Mouse (Mus musculus) forebrain, embryonic 14.5 days (tissue): ENCODE measurements around the gene Cers5. TPM values are rescaled to one million over a fixed set of nuclear protein-coding genes. Genes with fewer than 3 reads are reported as not detected.

ENCODE experiments used
- ATAC-seq: fragments of 200-750 bp; cut with Nextera tagmentation; 2 replicates; pipeline ENCODE4 v1.8.0; 2017; ENCODE audit warnings: mild to moderate bottlenecking, moderate library complexity
- DNase-seq: peaks from one replicate; pipeline ENCODE4 v3.0.0-alpha.2; 2015; ENCODE audit warnings: low spot score
- H3K27ac ChIP-seq: fragments of 300-500 bp; sonication (generic); 2 replicates; pipeline ENCODE4 v1.5.1; 2014; ENCODE audit warnings: low read depth, mild to moderate bottlenecking, control low read depth, low read length, moderate library complexity
- H3K27me3 ChIP-seq: fragments of 300-500 bp; sonication (generic); replicated peaks from 2 replicates; pipeline ENCODE4 v1.6.1; 2014; ENCODE audit warnings: low read length, control low read depth, mixed read lengths; ENCODE audit not compliant: control insufficient read depth, insufficient read depth
- H3K36me3 ChIP-seq: fragments of 300-500 bp; sonication (generic); 2 replicates; pipeline ENCODE4 v1.6.1; 2014; ENCODE audit warnings: low read length, control low read depth; ENCODE audit not compliant: control insufficient read depth, insufficient read depth
- H3K4me1 ChIP-seq: fragments of 300-500 bp; sonication (generic); 2 replicates; pipeline ENCODE4 v1.6.1; 2014; ENCODE audit warnings: antibody characterized with exemption, low read length, control low read depth; ENCODE audit not compliant: control insufficient read depth, insufficient read depth
- H3K4me2 ChIP-seq: fragments of 300-500 bp; sonication (generic); 2 replicates; pipeline ENCODE4 v1.6.1; 2014; ENCODE audit warnings: mild to moderate bottlenecking, control low read depth, low read length
- H3K4me3 ChIP-seq: fragments of 300-500 bp; sonication (generic); 2 replicates; pipeline ENCODE4 v1.5.1; 2014; ENCODE audit warnings: low read depth, low read length, control low read depth
- H3K9ac ChIP-seq: fragments of 300-500 bp; sonication (generic); 2 replicates; pipeline ENCODE4 v1.6.1; 2014; ENCODE audit warnings: mild to moderate bottlenecking, low read length, control low read depth, moderate library complexity
- H3K9me3 ChIP-seq: fragments of 300-500 bp; sonication (generic); replicated peaks from 2 replicates; pipeline ENCODE4 v1.6.1; 2016; ENCODE audit warnings: low read length, control low read depth, mixed read lengths; ENCODE audit not compliant: control insufficient read depth
- WGBS: fragments of 180-500 bp; shearing (Covaris S2); extraction: QIAGEN DNeasy Blood & Tissue Kit; methylation state at CpG from one replicate; pipeline ENCODE4 v1.1.7; 2014; 5-methylcytosine and 5-hydroxymethylcytosine counted together
- polyA plus RNA-seq: library from polyadenylated mRNA; unstranded; fragments of >200 nt; fragmentation: Nextera tagmentation; extraction: Ambion mirVana; gene quantifications from 2 replicates; pipeline ENCODE4 v1.2.1, GENCODE M21; 2014

The Cers5 gene
- polyA plus RNA-seq, 1 experiment from 2014 or later, result 71.9 TPM

DNA sequence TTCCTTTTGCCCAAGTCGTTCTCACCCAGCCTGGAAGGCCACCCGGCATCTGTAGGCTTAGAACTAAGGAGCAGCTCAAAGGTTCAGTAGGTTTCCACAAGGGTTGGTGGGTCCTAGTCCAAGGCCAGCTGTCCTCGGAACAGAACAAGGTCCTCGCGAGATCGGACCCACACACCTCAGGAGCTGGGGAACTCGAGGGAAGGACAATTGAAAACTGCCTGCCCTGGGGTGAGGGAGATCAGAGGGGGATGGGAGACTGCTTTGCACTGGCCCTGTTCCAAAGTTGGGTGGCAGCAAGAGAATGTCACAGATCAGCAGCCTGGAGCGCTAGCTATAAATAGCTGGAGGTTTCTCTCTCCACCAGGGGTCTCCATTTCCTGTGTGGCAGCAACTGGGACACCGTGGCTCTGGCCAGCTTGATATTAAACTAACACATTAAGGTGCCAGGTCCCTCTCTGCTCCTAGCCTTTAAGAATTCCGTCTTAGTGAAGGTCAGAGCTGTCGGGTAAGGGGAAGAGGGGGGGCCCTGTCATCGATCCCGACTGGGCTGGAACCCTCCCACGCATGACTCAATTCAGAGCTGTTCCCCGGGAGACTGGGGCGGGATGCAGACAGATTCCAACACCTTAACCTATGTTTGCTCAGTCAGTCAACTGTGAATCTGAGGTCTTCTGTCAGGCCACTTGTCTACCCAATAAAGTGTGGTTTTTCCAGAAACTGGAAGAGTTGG is 48.2 kb downstream of the Cers5 start:
- DNase-seq (peak; percentile 90), ATAC-seq (peak; percentile 40)
- H3K27ac ChIP-seq, result 0 out of 2 replicates have a peak overlapping the region, but pooled peaks have one; percentile 41
- H3K9ac ChIP-seq, result peak overlapping the region; percentile 48
- no peaks in the 10 kb centered on the region for H3K27me3 ChIP-seq
- H3K4me2 ChIP-seq, result peak overlapping the region; percentile 50
- WGBS, result 13% methylated on average over 16 of the region's 16 CpGs
- no peaks in the 10 kb centered on the region for H3K9me3 ChIP-seq
- H3K4me3 ChIP-seq, result peak overlapping the region; percentile 94
- peaks cover 12% of the 10 kb centered on the region for H3K4me1 ChIP-seq
- peaks cover 52% of the 10 kb centered on the region for H3K36me3 ChIP-seq

DNA sequence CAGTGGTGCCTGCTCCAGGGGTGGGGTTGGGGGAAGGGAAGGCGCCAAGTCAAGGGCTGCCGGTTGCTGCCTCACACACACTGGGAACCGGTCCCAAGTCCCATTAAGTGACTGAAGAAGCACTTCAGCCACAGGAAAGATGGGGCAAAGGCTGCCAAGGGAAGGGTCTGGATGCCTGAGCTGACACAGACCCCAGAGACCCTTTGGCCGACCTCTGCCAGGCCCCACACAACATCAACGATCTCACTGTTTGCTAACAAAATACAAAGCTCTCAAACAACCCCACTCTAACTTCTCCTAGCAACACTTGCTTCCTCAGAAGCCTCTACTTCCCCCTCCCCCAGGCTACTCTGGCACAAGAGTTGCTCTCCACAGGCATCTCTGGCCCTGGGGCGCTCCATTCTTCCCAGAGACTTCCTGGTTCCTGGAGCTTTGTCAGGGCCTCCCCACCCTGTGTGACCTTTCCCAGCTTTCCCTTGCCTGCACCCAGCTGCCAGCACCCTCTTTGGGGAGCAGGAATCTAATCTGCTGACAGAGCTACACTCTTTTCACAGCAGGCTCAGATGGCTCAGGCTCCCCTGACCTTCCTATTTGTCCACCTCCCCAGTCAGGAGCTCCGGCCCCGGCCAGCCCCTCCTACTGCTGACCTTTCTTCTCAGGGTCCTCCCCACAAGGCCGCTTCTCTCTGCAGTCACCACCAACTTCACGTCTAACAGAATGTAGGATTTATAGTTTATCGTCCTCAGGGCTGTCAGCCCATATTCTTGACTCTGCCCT is 49.0 kb downstream of the Cers5 start:
- DNase-seq, result peak; percentile 17
- peak overlapping the region; percentile 48 for H3K9ac ChIP-seq

DNA sequence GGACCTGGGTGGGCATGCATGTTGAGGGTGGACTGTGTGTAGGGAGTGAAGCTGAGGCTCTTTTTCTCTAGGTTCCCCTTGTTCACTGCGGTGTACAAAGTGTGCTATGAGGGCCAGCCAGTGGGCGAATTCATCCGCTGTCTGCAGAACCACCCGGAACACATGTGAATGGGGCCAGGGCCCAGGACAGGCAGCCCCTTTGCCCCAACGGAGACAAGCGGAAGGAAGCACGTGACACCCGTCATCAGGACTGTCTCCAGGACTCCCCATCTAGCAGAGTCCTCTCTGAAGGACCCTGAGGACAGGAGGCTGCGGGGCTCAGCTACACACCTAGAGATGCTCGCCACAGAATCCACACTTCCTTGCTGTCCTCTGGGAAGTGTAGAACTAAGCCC is 49.6 kb downstream of the Cers5 start:
- ATAC-seq, result no peak
- 59% methylated on average over 10 of the region's 10 CpGs for WGBS
- no peak overlapping the region for H3K9ac ChIP-seq
- H3K36me3 ChIP-seq, result peaks cover 48% of the 10 kb centered on the region
- H3K9me3 ChIP-seq, result no peaks in the 10 kb centered on the region
- H3K4me2 ChIP-seq, result no peak overlapping the region
- no peak overlapping the region for H3K4me3 ChIP-seq
- no peak for DNase-seq
- peaks cover 12% of the 10 kb centered on the region for H3K4me1 ChIP-seq
- H3K27ac ChIP-seq, result 0 out of 2 replicates have a peak overlapping the region, but pooled peaks have one; percentile 41
- no peaks in the 10 kb centered on the region for H3K27me3 ChIP-seq

More for the DNA sequence above, 49.0 kb downstream of the Cers5 start:
- Histone ChIP-seq H3K36me3 (peaks cover 48% of the 10 kb centered on the region), H3K4me2 (no peak overlapping the region), H3K27me3 (no peaks in the 10 kb centered on the region), H3K27ac (peak overlapping the region; percentile 41), H3K4me3 (no peak overlapping the region), H3K4me1 (peaks cover 12% of the 10 kb centered on the region), H3K9me3 (no peaks in the 10 kb centered on the region)
- 23% methylated on average over 11 of the region's 11 CpGs for WGBS
- ATAC-seq, result no peak

DNA sequence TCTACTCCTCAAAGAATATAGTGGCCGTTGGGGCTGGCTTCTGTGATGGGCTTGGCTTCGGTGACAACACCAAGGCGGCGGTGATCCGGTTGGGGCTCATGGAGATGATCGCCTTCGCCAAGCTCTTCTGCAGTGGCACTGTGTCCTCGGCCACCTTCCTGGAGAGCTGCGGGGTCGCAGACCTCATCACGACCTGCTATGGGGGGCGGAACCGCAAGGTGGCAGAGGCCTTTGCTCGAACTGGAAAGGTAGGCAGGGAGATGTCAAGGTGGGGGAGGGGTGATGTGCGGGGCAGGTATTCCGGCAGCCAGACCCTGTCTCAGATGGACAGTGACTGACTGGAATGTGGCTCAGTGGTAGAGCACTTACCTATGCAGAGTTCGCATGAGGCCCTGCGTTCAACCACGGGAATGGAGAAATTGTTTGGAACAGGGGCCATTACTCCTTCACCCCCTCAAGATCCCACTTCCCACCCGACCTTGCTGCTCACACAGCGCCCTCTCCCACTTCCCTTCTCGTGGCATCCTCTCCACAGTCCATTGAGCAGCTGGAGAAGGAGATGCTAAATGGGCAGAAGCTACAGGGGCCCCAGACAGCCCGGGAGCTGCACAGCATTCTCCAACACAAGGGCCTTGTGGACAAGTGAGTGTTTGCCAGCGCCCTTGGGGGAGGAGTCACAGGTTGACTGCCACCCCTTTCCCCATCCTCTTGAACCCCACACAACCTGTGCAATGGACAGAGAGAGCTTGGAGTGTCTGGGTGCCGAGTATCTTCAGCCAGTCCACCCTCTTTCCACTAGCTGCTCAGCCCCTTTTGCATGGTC is 50.6 kb downstream of the Cers5 start:
- no peak for ATAC-seq
- no peak overlapping the region for H3K27ac ChIP-seq
- H3K4me1 ChIP-seq, result peaks cover 14% of the 10 kb centered on the region
- no peak overlapping the region for H3K4me3 ChIP-seq
- H3K36me3 ChIP-seq, result peaks cover 40% of the 10 kb centered on the region
- H3K4me2 ChIP-seq, result no peak overlapping the region
- no peak overlapping the region for H3K9ac ChIP-seq
- H3K9me3 ChIP-seq, result no peaks in the 10 kb centered on the region
- no peak for DNase-seq
- 80% methylated on average over 25 of the region's 25 CpGs for WGBS
- H3K27me3 ChIP-seq, result no peaks in the 10 kb centered on the region

DNA sequence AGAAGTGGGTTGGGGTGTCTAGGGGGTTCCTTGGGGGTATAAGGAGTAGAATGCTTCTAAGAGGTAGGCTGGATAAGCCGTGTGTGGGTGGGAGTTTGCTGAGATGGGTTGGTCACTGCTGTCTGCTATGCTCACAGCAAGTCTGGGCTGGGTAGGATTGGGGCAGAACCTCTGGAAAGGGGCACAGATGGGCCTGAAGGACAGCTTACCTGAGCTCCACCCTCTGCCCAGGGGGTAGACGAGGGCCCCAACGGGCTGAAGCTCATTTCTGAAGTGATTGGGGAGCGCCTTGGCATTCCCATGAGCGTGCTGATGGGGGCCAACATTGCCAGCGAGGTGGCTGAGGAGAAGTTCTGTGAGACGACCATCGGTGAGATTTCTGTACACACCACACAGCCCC is 52.8 kb downstream of the Cers5 start:
- Histone ChIP-seq H3K4me3 (no peak overlapping the region), H3K27ac (no peak overlapping the region), H3K9me3 (no peaks in the 10 kb centered on the region), H3K27me3 (no peaks in the 10 kb centered on the region), H3K9ac (no peak overlapping the region), H3K4me2 (no peak overlapping the region), H3K36me3 (peaks cover 50% of the 10 kb centered on the region), H3K4me1 (peaks cover 16% of the 10 kb centered on the region; the same call in 1 of the 2 replicates)
- no peak for ATAC-seq
- DNase-seq, result no peak
- 80% methylated on average over 8 of the region's 8 CpGs for WGBS

DNA sequence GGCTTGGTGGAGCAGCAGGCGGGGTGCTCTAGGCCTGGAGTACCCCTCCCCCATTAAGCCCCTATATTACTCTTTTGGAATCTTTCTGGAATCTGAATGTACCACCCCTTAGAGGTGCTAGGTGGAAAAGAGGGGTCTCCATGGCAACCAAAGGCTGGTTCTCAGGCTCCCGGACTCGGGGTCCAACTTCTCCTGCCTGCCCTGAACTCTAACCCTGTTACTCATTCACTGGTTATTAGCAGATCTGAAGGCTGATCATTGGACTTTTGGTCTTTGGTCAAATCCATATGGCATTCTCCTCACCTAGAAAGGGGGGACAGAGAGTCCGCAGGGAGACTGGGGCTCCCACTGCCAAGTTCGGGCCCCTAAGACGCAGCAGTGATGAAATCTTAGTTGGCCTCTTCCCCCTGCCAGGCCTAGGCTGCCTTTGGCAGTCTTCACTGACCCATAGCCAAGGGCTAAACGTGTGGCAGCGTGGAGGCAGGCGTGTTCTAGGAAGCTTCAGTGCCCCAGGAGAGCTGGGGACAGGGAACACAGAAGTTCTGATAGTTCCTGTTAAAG is 54.1 kb downstream of the Cers5 start:
- peaks cover 59% of the 10 kb centered on the region for H3K36me3 ChIP-seq
- no peak for ATAC-seq
- H3K4me2 ChIP-seq, result no peak overlapping the region
- no peaks in the 10 kb centered on the region for H3K9me3 ChIP-seq
- no peak overlapping the region for H3K4me3 ChIP-seq
- no peak for DNase-seq
- no peak overlapping the region for H3K27ac ChIP-seq
- peaks cover 10% of the 10 kb centered on the region; the same call in 1 of the 2 replicates for H3K4me1 ChIP-seq
- WGBS, result 88% methylated on average over 9 of the region's 9 CpGs
- no peaks in the 10 kb centered on the region for H3K27me3 ChIP-seq
- H3K9ac ChIP-seq, result no peak overlapping the region

DNA sequence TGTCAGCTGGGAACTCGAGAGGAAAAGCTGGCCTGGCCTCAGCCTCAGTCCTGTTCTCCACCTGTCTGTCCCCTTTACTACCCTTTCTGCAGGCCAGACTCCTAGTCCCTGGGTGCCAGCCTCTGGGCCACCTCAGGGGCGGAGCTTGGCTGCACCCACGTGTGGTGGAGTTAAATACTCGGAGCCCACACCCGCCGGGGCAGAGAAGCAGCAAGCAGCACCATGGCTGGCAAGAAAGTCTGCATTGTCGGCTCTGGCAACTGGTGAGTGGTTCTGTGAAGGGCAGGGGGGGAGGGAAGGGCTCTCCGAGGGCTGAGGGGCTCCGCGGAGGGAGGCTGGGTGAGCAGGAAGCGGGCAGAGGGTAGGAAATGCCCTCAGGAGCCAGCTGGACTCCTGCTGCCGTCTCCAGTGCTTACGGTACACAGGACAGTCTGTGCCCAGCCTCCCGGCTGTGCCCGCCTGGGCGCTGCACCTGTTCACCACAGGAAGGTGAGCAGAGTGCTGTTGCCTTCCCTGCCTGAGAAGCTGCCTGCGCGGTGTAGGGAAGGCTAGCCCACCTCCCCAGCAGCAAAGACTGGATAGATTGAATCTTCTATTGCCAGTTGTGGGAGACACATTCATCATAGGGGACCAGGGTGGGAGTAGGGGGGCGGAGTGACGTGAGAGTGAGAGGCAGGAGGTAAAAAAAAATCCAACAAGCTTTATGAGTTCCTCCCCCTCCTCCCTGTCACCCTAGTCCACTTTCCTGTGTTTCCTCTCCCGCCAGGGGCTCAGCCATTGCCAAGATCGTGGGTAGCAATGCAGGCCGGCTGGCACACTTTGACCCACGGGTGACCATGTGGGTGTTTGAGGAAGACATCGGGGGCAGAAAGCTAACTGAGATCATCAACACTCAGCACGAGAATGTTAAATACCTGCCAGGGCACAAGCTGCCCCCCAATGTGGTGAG is 55.0 kb downstream of the Cers5 start, which contains the start of gene Gpd1:
Gene Gpd1, plus strand, starts transcription at position 130 of the 949 bp plus-strand sequence.
- peak; percentile 35 for DNase-seq

More for the DNA sequence above, 55.0 kb downstream of the Cers5 start, which contains the start of gene Gpd1:
- Histone ChIP-seq H3K4me2 (no peak within 1 kb of the TSS), H3K27me3 (no peaks in the 10 kb centered on the region), H3K9ac (no peak within 1 kb of the TSS), H3K4me3 (no peak within 1 kb of the TSS), H3K4me1 (peaks cover 10% of the 10 kb centered on the region; the same call in 1 of the 2 replicates), H3K27ac (peak within 1 kb of the TSS; percentile 87), H3K9me3 (no peaks in the 10 kb centered on the region), H3K36me3 (peaks cover 59% of the 10 kb centered on the region)
- ATAC-seq, result no peak
- 64% methylated on average over 26 of the region's 26 CpGs for WGBS
